Mouse (Mus musculus) layer of hippocampus, adult 18-20 months (tissue): ENCODE measurements around the gene Olfr1089. TPM values are rescaled to one million over a fixed set of nuclear protein-coding genes. Genes with fewer than 3 reads are reported as not detected.

Experiments used
- DNase-seq, 2 experiments: peaks; one replicate each; pipeline ENCODE4 v3.0.0; 2022; ENCODE audit warnings: low spot score in 2 of 2
- long read RNA-seq: library from polyadenylated mRNA; stranded (forward); transcript quantifications from one replicate; pipeline ENCODE4 v2.0.0, GENCODE M21; 2021
- total RNA-seq, 2 experiments: library from RNA; stranded (reverse); gene quantifications; 2 replicates each; pipeline ENCODE4 v1.2.3; 2021

Olfr1089 gene
- not detected for total RNA-seq
- long read RNA-seq = 0 reads

DNA sequence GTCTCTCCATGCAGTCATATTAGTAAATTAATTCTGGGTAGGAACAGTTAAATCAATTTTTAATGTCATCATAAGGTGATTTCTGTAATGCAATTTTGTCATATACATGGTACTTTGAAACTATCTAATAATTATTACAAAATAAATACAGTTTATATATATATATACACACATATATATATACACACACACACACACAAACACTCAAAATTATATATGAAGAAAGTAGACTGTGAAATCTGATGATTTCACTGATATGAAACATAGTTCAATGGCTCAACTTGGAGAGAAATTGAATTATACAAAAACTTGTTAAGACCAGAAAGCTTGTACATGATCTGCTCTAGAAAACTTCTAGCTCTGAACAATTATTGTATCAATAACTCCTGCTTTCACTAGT lies at the start of gene Olfr1089:
TSS of gene Olfr1089 (minus strand) at position 101 of the 400 bp plus-strand sequence.
- no peak for DNase-seq

DNA sequence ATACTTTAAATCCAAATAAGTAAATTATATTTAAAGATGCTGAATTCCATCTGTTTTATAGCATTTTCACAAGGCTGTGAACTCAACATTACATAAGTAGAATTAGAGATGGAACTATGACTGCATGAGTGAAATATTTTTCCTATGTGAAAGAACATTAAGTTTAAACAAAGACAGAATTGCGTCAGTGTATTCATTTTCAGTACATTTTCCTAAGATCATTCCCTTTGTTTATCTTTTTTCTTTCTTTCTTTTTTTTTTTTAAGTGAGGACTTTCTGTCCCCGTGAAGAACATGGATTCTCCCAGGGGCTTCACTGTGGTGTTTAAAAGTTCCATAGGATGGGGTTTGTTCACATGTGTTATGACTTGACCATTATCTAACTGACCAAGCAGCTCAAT lies 48.7 kb upstream of the Olfr1089 start, which contains the start of gene Olfr1093:
TSS of gene Olfr1093 (plus strand) at position 301 of the 400 bp plus-strand sequence.
- no peak for DNase-seq

DNA sequence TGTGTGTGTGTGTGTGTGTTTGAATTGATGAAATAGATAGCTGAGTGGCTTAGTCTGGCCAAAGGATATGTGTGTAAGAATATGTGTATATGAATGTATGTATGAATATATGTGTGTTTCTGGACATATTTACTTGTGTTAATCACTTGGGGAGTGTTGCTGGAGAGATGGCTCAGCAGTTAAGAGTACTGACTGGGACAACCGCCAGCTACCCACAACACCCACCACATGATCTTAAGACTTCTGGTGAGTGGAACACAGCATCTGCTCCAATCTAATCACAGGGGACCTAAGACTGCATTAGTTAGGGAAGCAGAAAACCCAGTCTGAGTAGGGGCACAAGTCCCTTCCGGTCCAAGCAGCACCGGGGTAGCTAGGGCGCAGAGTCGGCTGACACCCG lies 27.5 kb upstream of the Olfr1089 start:
- peak; percentile 5 to 54 for DNase-seq

DNA sequence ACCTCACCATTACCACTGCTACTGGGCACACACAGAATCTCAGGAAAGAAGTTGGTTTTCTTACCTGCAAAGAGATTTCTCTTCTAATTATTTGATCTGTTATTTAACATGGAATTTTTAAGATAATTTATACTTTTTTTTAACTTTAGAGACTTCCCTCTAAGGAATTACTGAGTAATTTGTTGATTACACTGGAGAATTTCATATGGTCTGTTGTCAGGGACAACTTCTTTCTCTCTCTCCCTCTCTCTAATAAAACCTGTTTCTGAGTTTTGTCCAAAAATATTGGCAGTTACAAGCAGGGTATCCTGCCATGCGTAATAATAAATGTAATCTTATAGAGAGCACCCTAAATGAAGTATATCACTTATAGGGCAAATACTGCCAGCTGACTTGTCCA lies 25.4 kb upstream of the Olfr1089 start, which contains the start of gene Olfr1090:
TSS of gene Olfr1090 (minus strand) at position 101 of the 400 bp plus-strand sequence.
- DNase-seq = no peak

DNA sequence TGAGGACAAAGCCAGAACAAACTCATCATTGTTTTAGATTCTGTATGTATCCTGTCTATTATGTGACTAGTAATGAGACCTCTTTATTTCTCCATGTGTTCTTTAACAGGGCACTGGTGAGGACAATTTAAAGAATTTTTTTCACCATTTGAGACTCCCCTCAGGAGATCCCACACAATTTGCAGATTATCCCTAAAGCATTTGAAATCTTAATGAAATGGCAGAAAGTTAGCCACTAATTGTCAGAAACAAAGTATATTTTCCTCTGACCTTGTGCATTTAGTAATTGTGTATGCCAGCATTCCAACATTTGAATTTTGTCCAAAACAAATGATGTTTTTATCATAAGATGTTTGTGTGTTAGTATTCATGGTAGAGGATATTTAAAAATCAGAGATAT lies 35.2 kb downstream of the Olfr1089 start, which contains the start of gene Olfr1087:
TSS of gene Olfr1087 (minus strand) at position 101 of the 400 bp plus-strand sequence.
- DNase-seq = no peak

Other genes with a start within 250 kb of the Olfr1089 start
- gene Olfr228, start 246.3 kb downstream of the Olfr1089 start, total RNA-seq = not detected
- gene Olfr1076, start 225.2 kb downstream of the Olfr1089 start, total RNA-seq = not detected
- gene Olfr1079, start 191.2 kb downstream of the Olfr1089 start, total RNA-seq = not detected
- gene Olfr1080, start 175.5 kb downstream of the Olfr1089 start, total RNA-seq = not detected
- not detected for gene Olfr1082, start 134.7 kb downstream of the Olfr1089 start, total RNA-seq
- gene Olfr1084, start 94.0 kb downstream of the Olfr1089 start, total RNA-seq = not detected
- not detected for gene Olfr1085, start 71.7 kb downstream of the Olfr1089 start, total RNA-seq
- not detected for gene Olfr1086, start 53.6 kb downstream of the Olfr1089 start, total RNA-seq
- not detected for gene Olfr1087, start 35.3 kb downstream of the Olfr1089 start, total RNA-seq
- not detected for gene Olfr1090, start 25.3 kb upstream of the Olfr1089 start, total RNA-seq
- not detected for gene Olfr1093, start 48.8 kb upstream of the Olfr1089 start, total RNA-seq
- gene Olfr141, start 76.3 kb upstream of the Olfr1089 start, total RNA-seq = not detected
- not detected for gene Olfr1094, start 91.0 kb upstream of the Olfr1089 start, total RNA-seq
- not detected for gene Olfr1095, start 118.0 kb upstream of the Olfr1089 start, total RNA-seq
- not detected for gene Gm13723, start 141.1 kb upstream of the Olfr1089 start, total RNA-seq
- gene Olfr1097, start 158.5 kb upstream of the Olfr1089 start, total RNA-seq = not detected
- not detected for gene Olfr1098, start 190.8 kb upstream of the Olfr1089 start, total RNA-seq
- gene Olfr1099, start 227.0 kb upstream of the Olfr1089 start, total RNA-seq = not detected
- gene Olfr1100, start 246.3 kb upstream of the Olfr1089 start, total RNA-seq = not detected